Mouse (Mus musculus) mature B cell (primary cell): ENCODE data around the gene Slit3.

Experiments used
- in situ Hi-C: fragments of 300-500 bp; cut with MboI; formaldehyde crosslinking; loops from 2 replicates; pipeline ENCODE4 v1.14.3; 2019

The Slit3 gene

GRCm38 (mm10) chr11:35578796-35579195 lies 457.8 kb downstream of the Slit3 start:
- in situ Hi-C loops = no loop called here

- in situ Hi-C loops = no loop called here
These were observed 461.6 kb downstream of the Slit3 start for GRCm38 (mm10) chr11:35582591-35582990.

GRCm38 (mm10) chr11:35583633-35584032 lies 462.6 kb downstream of the Slit3 start:
- in situ Hi-C loops = no loop called here

- in situ Hi-C loops = no loop called here
These were observed 466.3 kb downstream of the Slit3 start for GRCm38 (mm10) chr11:35587174-35587959.

GRCm38 (mm10) chr11:35589892-35590291 lies 468.9 kb downstream of the Slit3 start:
- in situ Hi-C loops = no loop called here

- in situ Hi-C loops = no loop called here
These were observed 472.4 kb downstream of the Slit3 start for GRCm38 (mm10) chr11:35593146-35594034.

- in situ Hi-C loops = no loop called here
These were observed 475.0 kb downstream of the Slit3 start for GRCm38 (mm10) chr11:35596064-35596463.

GRCm38 (mm10) chr11:35597882-35598281 lies 476.9 kb downstream of the Slit3 start:
- in situ Hi-C loops = no loop called here

- in situ Hi-C loops = no loop called here
These were observed 477.7 kb downstream of the Slit3 start for GRCm38 (mm10) chr11:35598732-35599131.

- in situ Hi-C loops = no loop called here
These were observed 480.7 kb downstream of the Slit3 start for GRCm38 (mm10) chr11:35601652-35602240.

- in situ Hi-C loops = no loop called here
These were observed 481.6 kb downstream of the Slit3 start for GRCm38 (mm10) chr11:35602586-35602985.

GRCm38 (mm10) chr11:35603946-35604345 lies 482.9 kb downstream of the Slit3 start:
- in situ Hi-C loops = no loop called here

- in situ Hi-C loops = no loop called here
These were observed 484.1 kb downstream of the Slit3 start for GRCm38 (mm10) chr11:35604848-35605790.

- in situ Hi-C loops = no loop called here
These were observed 486.2 kb downstream of the Slit3 start for GRCm38 (mm10) chr11:35607191-35607590.

- in situ Hi-C loops = no loop called here
These were observed 487.8 kb downstream of the Slit3 start for GRCm38 (mm10) chr11:35608794-35609193.

GRCm38 (mm10) chr11:35612262-35612896 lies 491.4 kb downstream of the Slit3 start:
- in situ Hi-C loops = no loop called here

GRCm38 (mm10) chr11:35614530-35614929 lies 493.5 kb downstream of the Slit3 start:
- in situ Hi-C loops = no loop called here

GRCm38 (mm10) chr11:35619421-35619820 lies 498.4 kb downstream of the Slit3 start:
- in situ Hi-C loops = no loop called here

- in situ Hi-C loops = no loop called here
These were observed 501.7 kb downstream of the Slit3 start for GRCm38 (mm10) chr11:35622736-35623135.

- in situ Hi-C loops = no loop called here
These were observed 503.7 kb downstream of the Slit3 start for GRCm38 (mm10) chr11:35624515-35625270.
